Mouse (Mus musculus) kidney, adult 2 months (tissue): ENCODE results near the gene Tnrc6b.

Experiments used
- CTCF ChIP-seq: fragments of 200-500 bp; conservative IDR thresholded peaks from 2 replicates; pipeline ENCODE4 v1.5.1; 2011; ENCODE audit warnings: low read depth, mild to moderate bottlenecking, control low read depth, low read length, moderate library complexity, mixed read lengths; ENCODE audit not compliant: insufficient read depth, insufficient read length
- POLR2A ChIP-seq: fragments of 200-500 bp; IDR thresholded peaks from one replicate; pipeline ENCODE4 v1.6.1; 2011; ENCODE audit warnings: low read depth, low read length, control low read depth

DNA sequence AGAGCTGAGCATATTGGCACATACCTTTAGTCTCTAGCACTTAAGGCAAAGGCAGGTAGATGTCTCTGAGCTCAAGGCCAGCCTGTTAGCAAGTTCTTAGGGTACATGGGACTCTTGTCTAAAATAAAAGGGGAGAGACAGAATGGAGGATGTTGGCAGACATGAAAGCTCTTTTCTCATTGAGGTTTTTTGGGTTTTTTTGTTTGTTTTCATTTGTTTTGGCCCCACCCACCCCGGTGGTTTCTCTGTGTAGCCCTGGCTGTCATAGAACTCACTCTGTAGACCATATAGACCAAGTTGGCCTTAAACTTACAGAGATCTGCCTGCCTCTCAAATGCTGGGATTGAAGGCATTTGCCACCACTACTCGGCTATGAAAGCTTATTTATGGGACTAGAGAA is 213.1 kb downstream of the Tnrc6b start:
- TF ChIP-seq POLR2A, result no peak
- no peak for TF ChIP-seq CTCF
